Mouse (Mus musculus) E14TG2a.4 (cell line): ENCODE measurements around the gene Npc2.

Source experiments
- CTCF ChIP-seq: conservative IDR thresholded peaks from 2 replicates; pipeline ENCODE4 v1.5.1; 2014; ENCODE audit warnings: low read length
- POU5F1 ChIP-seq: IDR thresholded peaks from 2 replicates; pipeline ENCODE4 v1.6.1; 2014; ENCODE audit warnings: low read length, borderline replicate concordance

DNA sequence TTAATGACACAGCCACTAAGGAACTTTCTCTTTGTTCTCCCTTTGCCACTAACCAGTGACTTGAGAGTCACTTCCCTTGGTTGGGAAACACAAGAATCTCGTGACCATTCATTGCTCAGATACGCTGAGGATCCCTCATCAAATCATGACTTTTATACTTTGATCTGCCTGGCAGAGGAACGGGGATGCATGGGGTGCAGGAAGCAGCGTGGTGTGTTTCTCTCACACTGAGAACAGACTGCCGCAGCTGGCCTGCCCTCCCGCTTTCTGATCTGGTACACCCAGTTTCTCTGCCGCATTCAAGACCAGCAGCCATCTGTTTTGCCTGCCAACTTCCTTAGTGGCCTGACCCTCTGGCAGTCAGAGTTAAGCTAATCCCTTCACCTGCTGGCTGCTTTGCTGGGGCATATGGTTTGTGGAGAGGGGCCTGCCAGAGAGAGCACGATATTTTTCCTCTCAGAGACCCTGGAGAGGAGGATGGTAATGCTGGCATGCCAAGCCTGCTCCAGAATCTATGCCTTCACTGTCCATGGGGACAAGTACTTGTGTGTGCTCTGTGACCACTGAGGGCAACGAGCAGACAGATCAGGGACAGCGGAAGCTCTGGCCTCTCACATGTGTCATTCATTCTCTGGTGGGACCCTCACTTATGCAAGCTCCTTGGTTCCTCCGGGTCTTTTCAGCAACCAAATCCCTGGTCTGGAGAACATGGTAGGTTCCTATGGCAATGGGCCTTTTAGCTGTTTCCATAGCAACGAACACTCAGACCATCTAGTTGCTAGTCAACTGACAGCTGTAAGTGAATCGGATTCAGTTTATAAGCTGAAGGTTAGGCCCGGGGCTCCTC is 20.6 kb downstream of the Npc2 start:
- TF ChIP-seq CTCF (no peak), POU5F1 (no peak)
